Mouse (Mus musculus) Patski (cell line): ENCODE measurements at regions not wholly inside any gene's neighbourhood (a gene's known extent, or its start where the extent isn't known, plus 50 kb on each side); places are given as distances from the start of the nearest gene placed in this dataset.
"Not testable (repeated sequence)": the region's sequence is repeated elsewhere in the genome, so short reads cannot be mapped to it uniquely, and the experiment has no call there.

Experiments
- ATAC-seq: fragments of 100-300 bp; one replicate; pipeline ENCODE4 v1.8.0; 2021
- CTCF ChIA-PET: fragments of 350-600 bp; sonication (Branson Sonifier 250); formaldehyde crosslinking; loops from one replicate; lab custom pipeline; 2022; ENCODE audit warnings: inconsistent platforms; lab: Charles Lee
- POLR2A ChIA-PET: fragments of 350-600 bp; sonication (Branson Sonifier 250); formaldehyde crosslinking; loops from one replicate; lab custom pipeline; 2022; ENCODE audit warnings: antibody characterized with exemption, inconsistent platforms; lab: Charles Lee
- DNase-seq: peaks from one replicate; pipeline ENCODE4 v3.0.0-alpha.2; 2011; ENCODE audit warnings: low read depth, low spot score
- H3K27me3 ChIP-seq: fragments of 371-371 bp; one replicate; pipeline ENCODE4 v1.5.1; 2021
- CTCF ChIP-seq: fragments of 100-300 bp; IDR thresholded peaks from one replicate; pipeline ENCODE4 v1.5.1; 2021
- in situ Hi-C: fragments of 300-500 bp; cut with MboI; formaldehyde crosslinking; loops from 3 replicates; pipeline ENCODE4 v1.11.1; 2018; ENCODE audit warnings: low pct_unique_long_range_greater_than_20kb, mixed read lengths

DNA sequence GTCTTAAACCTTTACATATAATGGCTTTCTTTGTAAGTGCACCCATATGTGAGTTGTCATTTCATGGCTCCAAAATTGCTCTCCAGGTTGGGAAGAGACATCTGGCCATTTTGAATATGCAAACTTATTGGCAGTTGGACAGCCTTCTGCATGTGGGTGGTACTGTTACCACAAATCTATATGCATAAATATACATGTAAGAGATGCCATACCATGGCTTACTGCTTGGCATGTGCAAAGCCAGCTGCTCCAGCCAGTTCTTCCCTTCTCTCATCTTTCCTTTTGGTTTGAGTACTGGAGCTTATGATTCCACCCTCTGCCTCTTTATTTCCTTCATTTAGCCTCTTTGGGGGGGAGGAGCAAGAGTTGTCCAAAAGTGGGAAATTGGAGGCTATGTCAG, 312.7 kb downstream of the Plekhb2 start:
- POLR2A ChIA-PET, result no interaction called here
- TF ChIP-seq CTCF, result no peak
- DNase-seq (no peak), ATAC-seq (no peak)
- CTCF ChIA-PET, result no interaction called here
- in situ Hi-C loops, result no loop called here
- H3K27me3 ChIP-seq, result peaks cover 11% of the 10 kb centered on the region

DNA sequence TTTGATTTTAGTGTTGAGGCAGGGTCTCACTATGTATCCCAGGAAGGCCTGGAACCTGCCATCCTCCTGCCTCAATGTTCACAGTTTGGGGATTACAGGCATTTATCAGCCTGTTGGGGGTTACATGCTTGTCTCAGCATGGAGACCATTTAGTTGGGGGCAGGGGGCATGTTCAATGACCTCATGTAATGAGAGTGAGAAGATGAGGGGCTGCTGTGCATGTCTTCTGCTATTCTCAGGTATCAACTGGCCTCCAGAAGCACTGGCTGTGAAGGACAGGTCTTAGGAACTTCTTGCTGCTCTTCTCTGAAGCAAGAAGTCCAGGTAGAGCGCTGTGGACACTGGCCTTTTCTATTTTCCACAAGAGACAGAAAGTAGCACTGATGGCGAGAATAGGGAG, 350.9 kb downstream of the Plekhb2 start:
- no peak for TF ChIP-seq CTCF
- DNase-seq, result no peak
- ChIA-PET POLR2A (no interaction called here), CTCF (no interaction called here)
- no peak for ATAC-seq
- in situ Hi-C loops, result no loop called here
- H3K27me3 ChIP-seq, result peaks cover 2% of the 10 kb centered on the region

DNA sequence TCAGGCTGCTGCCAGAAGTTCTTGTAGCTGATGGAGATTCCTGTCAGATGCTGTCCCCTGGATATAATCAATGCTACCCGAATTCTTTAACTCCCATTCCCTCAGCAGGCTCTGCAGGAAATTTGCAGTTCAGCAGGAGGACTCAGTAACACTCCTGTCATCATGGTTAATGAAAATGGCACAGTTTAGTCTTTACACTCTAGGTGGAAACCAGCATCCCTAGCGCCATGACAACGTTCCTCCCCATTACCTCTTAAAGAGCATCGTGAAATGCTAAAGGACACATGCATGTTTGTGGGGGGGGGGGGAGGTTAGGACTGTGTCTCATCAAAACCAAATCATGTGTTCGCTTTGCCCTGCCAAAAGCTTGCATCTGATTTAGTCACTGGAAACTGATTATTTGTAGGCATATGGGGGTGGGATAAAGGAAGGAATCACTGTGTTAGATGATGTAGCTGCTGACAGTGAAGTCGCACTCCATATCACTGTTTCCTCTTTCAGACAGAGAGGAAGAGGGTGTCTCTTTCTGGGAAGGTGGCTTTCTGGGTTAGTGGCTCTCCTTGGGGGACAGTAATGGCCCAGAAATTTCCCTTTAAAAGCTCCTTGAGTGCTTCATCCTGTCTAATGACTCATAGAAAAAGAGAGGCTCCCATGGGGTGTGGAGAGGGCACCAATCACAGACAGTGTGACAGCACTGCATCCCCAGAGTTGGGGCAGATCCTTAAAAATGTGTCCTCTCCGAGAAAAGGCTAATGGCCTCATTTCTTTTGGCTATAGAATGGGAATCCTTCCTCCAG, 351.5 kb downstream of the Plekhb2 start:
- POLR2A ChIA-PET, result no interaction called here
- ATAC-seq (no peak), DNase-seq (no peak)
- CTCF ChIA-PET, result interaction anchor here (1.5 kb wide), 1 partner anchor 39 kb away, joined by 3 read pairs; no protein-coding TSS in a partner anchor
- no peak for TF ChIP-seq CTCF
- H3K27me3 ChIP-seq, result peaks cover 2% of the 10 kb centered on the region
- in situ Hi-C loops, result no loop called here

DNA sequence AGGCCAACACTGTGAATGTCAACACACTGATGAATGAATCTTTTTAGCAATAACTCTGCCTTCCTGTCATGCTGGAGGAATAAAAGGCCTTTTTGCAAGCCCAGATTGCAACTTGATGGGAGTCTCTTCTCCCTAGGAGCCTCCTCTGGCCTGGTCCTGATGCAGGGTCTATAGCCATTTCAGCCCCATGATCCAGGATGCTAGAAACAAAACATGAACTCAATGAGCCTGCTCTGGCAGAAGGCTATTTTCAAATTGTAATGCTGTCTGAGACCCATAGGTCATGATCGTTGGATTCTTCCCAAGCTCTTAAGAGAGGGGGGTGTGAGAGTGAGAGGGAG, 352.1 kb downstream of the Plekhb2 start:
- POLR2A ChIA-PET, result no interaction called here
- ATAC-seq, result no peak
- CTCF ChIA-PET, result interaction anchor here (1.5 kb wide), 1 partner anchor 40 kb away, joined by 3 read pairs; no protein-coding TSS in a partner anchor
- no peak for TF ChIP-seq CTCF
- DNase-seq, result no peak
- in situ Hi-C loops, result no loop called here
- no peaks in the 10 kb centered on the region for H3K27me3 ChIP-seq

DNA sequence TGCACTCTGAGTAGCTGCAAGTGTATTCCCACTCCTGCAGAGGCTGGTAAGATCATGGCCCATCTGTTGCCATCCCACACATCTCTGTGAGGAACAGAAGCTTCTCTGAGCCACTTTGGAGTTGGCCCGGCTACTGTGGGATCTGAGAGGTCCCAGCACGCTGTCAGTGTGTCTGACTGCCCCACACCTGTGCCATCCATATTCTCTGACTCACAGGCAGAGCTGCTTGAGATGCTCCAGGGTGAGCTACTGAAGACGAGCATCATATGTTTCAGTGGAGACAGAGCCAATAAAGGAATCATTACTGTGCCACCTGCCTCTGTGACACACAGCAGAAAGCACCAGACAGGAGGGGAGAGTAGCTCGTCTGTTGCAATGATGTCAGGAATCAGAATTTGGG, 352.8 kb downstream of the Plekhb2 start:
- ATAC-seq (no peak), DNase-seq (no peak)
- TF ChIP-seq CTCF, result no peak
- ChIA-PET POLR2A (no interaction called here), CTCF (interaction anchor here (1.5 kb wide), 1 partner anchor 41 kb away, joined by 3 read pairs; no protein-coding TSS in a partner anchor)
- no peaks in the 10 kb centered on the region for H3K27me3 ChIP-seq
- in situ Hi-C loops, result no loop called here

DNA sequence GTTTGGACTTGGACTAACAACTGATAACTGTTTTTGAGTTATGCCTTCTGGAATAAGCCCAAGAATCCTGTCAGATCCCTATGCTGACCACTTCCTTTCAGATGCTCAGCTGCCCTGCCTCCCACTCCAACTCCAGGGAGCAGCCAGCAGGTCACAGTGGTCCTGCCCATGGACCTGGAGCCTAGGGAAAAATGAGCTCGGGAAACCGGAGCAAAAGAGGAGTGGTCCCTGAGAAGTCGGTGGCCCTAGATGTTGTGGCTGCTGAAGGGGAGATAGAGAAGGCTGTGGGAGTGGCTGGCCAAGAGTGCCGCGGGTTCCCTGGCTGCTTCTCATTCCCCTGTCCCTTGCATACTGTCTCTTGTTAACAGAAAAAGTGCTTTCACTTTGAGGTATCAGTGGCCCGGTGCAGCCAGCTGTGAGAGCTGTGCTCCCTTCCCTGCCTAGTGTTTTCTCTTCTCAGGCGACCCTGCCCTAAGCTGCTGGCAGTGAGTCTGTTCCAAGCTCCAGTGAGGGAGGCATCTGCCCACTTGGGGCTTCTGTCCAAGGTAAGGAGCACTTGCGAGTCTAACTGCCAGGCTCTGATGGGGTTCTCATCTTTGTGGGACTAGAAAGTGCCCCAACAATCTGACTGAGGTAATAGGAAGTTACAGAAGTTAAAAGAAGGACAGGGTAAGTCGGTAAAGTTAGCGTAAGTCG, 357.2 kb downstream of the Plekhb2 start:
- no peak for DNase-seq
- in situ Hi-C loops, result no loop called here
- ATAC-seq, result no peak
- H3K27me3 ChIP-seq, result no peaks in the 10 kb centered on the region
- TF ChIP-seq CTCF, result no peak
- CTCF ChIA-PET, result no interaction called here
- POLR2A ChIA-PET, result no interaction called here

DNA sequence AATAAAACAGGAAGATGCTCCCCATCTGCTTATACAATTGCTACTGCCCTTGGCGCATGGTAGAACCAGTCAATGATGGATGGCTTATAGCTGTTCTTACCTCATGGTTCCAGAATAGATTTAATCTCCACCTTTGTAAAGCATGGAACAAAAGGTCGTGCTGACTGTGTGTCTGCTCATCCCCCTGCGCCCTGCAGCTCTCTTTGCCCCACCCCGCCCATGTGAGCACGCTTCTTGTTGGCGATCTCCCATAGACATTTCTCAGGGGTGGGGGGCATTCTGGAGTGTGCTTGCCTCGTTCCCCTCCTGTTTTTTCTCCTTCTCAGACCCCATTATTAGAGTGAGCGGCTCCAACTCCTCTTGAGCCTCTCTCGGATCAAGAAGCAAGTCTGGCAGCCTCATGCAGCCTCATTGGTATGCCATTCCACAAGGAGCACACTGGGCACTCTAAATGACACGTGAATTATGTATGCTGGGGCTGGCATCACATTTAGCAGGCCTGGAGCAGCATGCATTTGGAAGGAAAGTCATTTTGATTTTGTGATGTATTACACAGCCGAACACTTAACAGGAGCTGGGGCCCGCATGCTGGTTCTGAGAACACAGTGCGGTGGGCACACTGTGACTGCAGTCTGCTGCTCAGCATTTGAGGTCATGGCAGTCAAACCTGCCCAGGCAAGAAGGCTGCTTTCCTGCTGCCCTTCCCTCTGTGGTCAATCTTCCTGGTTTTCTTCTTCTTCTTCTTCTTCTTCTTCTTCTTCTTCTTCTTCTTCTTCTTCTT, 362.5 kb downstream of the Plekhb2 start:
- ChIA-PET POLR2A (no interaction called here), CTCF (no interaction called here)
- in situ Hi-C loops, result no loop called here
- DNase-seq (no peak), ATAC-seq (no peak)
- no peak for TF ChIP-seq CTCF
- H3K27me3 ChIP-seq, result no peaks in the 10 kb centered on the region

DNA sequence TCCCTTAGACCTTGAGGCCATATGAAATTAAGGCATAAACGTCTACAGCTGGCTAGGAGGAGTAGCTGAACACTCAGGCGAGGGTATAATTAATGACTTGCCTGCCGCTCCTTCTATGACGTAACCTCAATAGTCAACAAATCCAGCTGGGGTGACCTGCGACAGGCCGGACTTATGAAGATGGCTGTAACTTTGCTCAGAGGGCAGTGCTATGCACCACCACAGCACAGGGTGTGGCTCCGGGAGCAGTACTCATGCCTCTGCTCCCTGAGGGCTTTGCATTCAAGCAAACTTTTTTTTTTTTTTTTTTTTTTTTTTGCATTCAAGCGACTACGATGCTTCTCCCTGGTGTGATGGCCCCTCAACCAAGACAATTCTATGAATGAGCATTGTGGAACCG, 364.1 kb downstream of the Plekhb2 start:
- ChIA-PET CTCF (no interaction called here), POLR2A (no interaction called here)
- no peak for DNase-seq
- in situ Hi-C loops, result no loop called here
- H3K27me3 ChIP-seq, result no peaks in the 10 kb centered on the region
- no peak for ATAC-seq
- no peak for TF ChIP-seq CTCF

DNA sequence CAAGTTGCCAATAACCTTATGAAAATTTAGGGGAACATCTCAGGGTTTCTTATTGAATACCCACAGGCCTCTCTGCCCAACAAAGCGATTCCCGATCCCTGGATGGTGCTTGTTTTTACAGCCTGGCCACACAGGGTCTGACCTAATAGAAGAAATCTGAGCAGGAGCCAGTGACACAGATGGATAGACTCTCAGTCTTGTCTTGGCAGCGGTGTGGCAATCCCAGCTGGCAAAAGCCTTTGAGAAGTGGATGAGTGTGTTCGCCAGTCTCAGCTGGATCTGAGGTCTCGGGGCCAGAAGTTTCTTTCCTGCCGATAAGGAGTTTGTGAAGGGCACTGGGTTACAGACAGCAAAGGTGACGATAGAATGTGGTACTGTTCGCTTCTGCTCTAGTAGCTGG, 366.6 kb downstream of the Plekhb2 start:
- DNase-seq, result no peak
- CTCF ChIA-PET, result interaction anchor here (1.3 kb wide), 1 partner anchor 14 kb away, joined by 3 read pairs; no protein-coding TSS in a partner anchor
- no peak for ATAC-seq
- POLR2A ChIA-PET, result no interaction called here
- H3K27me3 ChIP-seq, result no peaks in the 10 kb centered on the region
- TF ChIP-seq CTCF, result no peak
- in situ Hi-C loops, result no loop called here

DNA sequence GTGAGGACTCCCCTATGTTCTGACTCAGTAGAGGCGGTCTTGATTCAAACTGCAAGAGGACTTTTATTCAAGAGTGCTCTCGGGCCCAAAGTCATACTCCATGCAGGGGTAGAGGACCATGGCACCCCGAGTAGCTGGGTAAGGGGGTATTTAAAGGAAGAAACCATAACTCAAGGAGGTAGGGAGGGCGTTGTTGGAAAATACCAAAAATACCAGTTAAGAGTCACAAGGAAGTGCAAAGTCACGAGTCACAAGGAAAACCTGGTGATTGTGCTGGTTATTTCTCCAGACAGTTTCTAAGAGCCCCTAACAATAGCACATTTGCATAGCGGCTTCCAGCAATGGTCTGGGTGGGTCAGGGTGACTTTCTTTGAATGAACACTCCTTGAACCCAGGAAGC, 370.4 kb downstream of the Plekhb2 start:
- in situ Hi-C loops, POLR2A ChIA-PET, H3K27me3 ChIP-seq, DNase-seq, CTCF ChIA-PET, ATAC-seq: not testable (repeated sequence)

DNA sequence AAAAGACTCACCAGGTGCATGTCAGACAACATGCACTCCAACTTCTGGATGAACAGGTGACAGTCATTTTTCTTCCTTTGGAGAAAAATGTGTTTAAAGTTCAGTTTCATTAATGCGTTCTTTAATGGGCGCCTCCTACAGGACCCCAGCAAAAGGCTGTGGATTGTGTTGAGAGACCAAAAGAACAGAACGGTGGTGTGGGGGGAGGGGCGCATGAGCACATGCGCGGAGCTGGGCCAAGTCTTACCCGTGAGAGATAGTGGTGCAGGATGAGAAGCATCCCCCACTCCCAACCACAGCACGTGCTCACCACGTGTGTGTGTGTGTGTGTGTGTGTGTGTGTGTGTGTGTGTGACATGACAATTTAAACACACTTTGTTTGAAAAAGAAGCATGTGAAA, 371.0 kb downstream of the Plekhb2 start:
- no peaks in the 10 kb centered on the region for H3K27me3 ChIP-seq
- ChIA-PET CTCF (no interaction called here), POLR2A (no interaction called here)
- in situ Hi-C loops, result no loop called here
- DNase-seq (no peak), ATAC-seq (no peak)
- TF ChIP-seq CTCF, result no peak
